Mouse (Mus musculus) embryonic facial prominence, embryonic 15.5 days (tissue): ENCODE measurements around the gene Gm4924. TPM values are rescaled to one million over a fixed set of nuclear protein-coding genes. Genes with fewer than 3 reads are reported as not detected.

ENCODE experiments used
- polyA plus RNA-seq: library from polyadenylated mRNA; unstranded; fragments of >200 nt; fragmentation: Nextera tagmentation; extraction: Ambion mirVana; gene quantifications from 2 replicates; pipeline ENCODE4 v1.2.1, GENCODE M21; 2015

The Gm4924 gene
- polyA plus RNA-seq, 1 experiment from 2014 or later: 10.4 TPM

Other genes with a start within 250 kb of the Gm4924 start
- 5.3 and 5.4 TPM in 2 replicates for gene AU041133, start 226.2 kb upstream of the Gm4924 start, polyA plus RNA-seq
- gene Zfp938, start 113.0 kb upstream of the Gm4924 start, polyA plus RNA-seq: 15.2 and 15.9 TPM in 2 replicates
- not detected in 2 replicates for gene 4932415D10Rik, start 37.7 kb upstream of the Gm4924 start, polyA plus RNA-seq
- not detected in 2 replicates for gene Gm1553, start 138.4 kb downstream of the Gm4924 start, polyA plus RNA-seq